Mouse (Mus musculus): ENCODE results near the gene Camk1. TPM values are rescaled to one million over a fixed set of nuclear protein-coding genes. Genes with fewer than 3 reads are reported as not detected.
A peak's percentile ranks its signal among the peaks of the same experiment; 100 is the strongest.

Camk1 gene
- total and polyA plus RNA-seq, 2 experiments from 2014 or later, result 118 to 119 TPM

DNA sequence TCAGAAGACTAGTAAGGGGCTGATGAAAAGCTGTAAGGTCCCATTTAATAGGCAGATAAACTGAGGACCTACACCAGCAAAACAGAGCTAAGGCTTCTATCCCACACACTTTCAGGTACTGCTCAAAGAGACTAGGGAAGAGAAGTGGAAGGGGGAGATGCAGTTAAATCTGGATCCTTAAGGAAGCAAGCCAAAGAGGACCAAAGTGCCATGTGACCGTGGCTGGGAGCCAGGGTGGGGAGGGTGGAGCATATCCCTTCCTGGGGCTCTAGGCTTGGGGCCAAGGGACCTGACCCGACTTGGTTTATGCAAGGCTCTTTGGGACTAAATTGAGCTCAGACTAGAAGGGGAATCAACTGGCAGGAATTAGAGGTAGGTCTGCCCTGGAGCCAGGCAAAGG is 537 bp upstream of the Camk1 start:
- no peaks in the 10 kb centered on the region for H3K27me3 ChIP-seq (ENCODE audit: insufficient read depth, low read length)
- H3K27ac ChIP-seq (ENCODE audit: low read depth, low read length), result no peak overlapping the region
- WGBS, result 45% methylated on average over 2 of the region's 2 CpGs
- peaks cover 16% of the 10 kb centered on the region for H3K36me3 ChIP-seq (ENCODE audit: insufficient read depth)
- DNase-seq (peak; percentile 29), ATAC-seq (no peak)
- H3K4me2 ChIP-seq (ENCODE audit: low read depth), result peak overlapping the region; percentile 82; the same call in 1 of the 2 replicates
- peak overlapping the region; percentile 55; the same call in 1 of the 2 replicates for H3K4me3 ChIP-seq (ENCODE audit: low read depth, low read length)
- TF ChIP-seq CTCF (IDR thresholded peaks at IDR 0.05; ENCODE audit: low read depth), result no peak
- peaks cover 22% of the 10 kb centered on the region; the same call in 1 of the 2 replicates for H3K4me1 ChIP-seq (ENCODE audit: insufficient read depth)
- peak overlapping the region; percentile 83; the same call in 1 of the 2 replicates for H3K9ac ChIP-seq
- no peaks in the 10 kb centered on the region for H3K9me3 ChIP-seq (ENCODE audit: low read length)

DNA sequence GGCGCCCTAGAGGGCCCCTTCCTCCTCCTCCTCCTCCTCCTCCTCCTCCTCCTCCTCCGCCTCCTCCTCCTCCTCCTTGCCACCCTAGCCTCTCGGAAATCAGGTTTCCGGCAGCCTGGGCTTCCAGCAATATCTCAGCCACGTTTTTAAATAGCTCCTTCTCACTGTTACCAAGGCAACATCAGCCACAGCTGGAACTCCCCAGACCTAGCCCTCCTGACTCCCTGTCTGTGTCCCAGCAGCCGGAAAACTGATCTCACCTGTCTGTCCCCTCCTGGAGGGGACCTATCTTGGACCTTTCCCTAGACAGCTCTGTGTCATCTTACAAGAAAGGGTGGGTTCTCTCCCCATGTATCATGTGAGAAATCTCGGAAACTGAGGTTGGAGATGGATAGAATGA is 1.5 kb downstream of the Camk1 start:
- Histone ChIP-seq H3K27me3 (ENCODE audit: insufficient read depth, low read length) (no peaks in the 10 kb centered on the region), H3K36me3 (ENCODE audit: insufficient read depth) (peaks cover 24% of the 10 kb centered on the region), H3K9ac (peak overlapping the region; percentile 25; the same call in 1 of the 2 replicates), H3K4me2 (ENCODE audit: low read depth) (peak overlapping the region; percentile 82), H3K4me1 (ENCODE audit: insufficient read depth) (peaks cover 22% of the 10 kb centered on the region; the same call in 1 of the 2 replicates), H3K4me3 (ENCODE audit: low read depth, low read length) (peak overlapping the region; percentile 55; the same call in 1 of the 2 replicates), H3K9me3 (ENCODE audit: low read length) (no peaks in the 10 kb centered on the region), H3K27ac (ENCODE audit: low read depth, low read length) (peak overlapping the region; percentile 66)
- 37% methylated on average over 4 of the region's 7 CpGs for WGBS
- ATAC-seq (peak; percentile 49), DNase-seq (peak; percentile 33)
- no peak for TF ChIP-seq CTCF (IDR thresholded peaks at IDR 0.05; ENCODE audit: low read depth)

DNA sequence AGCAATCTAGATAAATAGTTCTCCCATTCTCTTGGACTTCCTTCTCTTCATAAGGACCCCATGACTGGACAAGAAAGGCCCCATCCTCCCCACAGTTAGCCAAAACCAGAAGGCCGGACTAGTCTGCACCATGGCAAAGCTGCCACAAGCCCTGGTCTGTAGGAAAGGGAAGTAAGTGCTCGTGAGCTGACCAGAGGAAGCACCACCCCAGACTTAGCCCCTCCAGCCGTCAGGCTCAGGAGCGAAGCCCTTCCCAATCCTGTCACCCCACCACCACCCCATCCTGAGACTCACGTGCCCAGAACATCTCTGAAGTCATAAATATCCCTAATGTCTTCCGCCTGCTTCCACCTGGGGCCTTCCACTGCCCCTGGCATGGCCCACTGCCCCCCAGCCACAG is 2.2 kb downstream of the Camk1 start:
- H3K4me3 ChIP-seq (ENCODE audit: low read depth, low read length), result no peak overlapping the region
- no peak for ATAC-seq
- H3K36me3 ChIP-seq (ENCODE audit: insufficient read depth), result peaks cover 29% of the 10 kb centered on the region
- TF ChIP-seq CTCF (IDR thresholded peaks at IDR 0.05; ENCODE audit: low read depth), result no peak
- no peaks in the 10 kb centered on the region for H3K27me3 ChIP-seq (ENCODE audit: insufficient read depth, low read length)
- 81% methylated on average over 6 of the region's 6 CpGs for WGBS
- H3K4me1 ChIP-seq (ENCODE audit: insufficient read depth), result peaks cover 22% of the 10 kb centered on the region; the same call in 1 of the 2 replicates
- H3K9me3 ChIP-seq (ENCODE audit: low read length), result no peaks in the 10 kb centered on the region
- H3K4me2 ChIP-seq (ENCODE audit: low read depth), result peak overlapping the region; percentile 82
- H3K27ac ChIP-seq (ENCODE audit: low read depth, low read length), result peak overlapping the region; percentile 66
- H3K9ac ChIP-seq, result 0 out of 2 replicates have a peak overlapping the region, but pooled peaks have one; percentile 15
- no peak for DNase-seq

DNA sequence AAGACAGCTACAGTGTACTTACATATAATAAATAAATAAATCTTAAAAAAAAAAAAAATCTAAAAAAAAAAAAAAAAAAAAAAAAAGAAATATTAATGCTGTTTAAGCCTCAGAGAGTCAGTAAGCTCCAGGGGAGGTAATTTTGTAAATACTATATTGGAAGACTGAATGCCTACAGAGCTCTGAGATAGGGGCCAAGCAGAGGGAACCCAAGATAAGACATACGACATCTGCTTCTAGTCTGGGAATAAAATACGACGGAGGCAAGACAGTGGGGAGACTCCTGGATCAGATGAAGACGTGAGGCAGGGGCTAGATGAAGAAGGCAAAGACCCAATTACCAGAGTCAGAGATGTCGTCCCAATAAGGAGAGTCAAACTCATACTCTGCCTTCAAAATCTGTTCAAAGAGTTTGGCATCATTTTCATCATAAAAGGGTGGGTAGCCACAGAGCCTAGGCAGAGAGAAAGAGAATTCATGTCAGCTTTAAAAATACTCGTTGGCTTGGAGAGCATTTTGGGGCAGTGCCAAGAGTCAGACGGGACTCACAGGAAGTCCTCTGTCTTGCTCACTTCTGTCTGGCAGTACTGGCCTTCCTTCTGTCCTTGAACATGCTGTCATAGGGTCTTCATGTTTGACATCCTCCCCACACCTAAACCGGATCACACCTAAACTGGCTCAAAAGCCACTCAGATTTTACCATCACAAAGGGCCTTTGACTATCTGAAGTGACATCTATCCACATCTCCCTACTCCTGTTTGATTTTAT is 6.7 kb downstream of the Camk1 start:
- WGBS, result 63% methylated on average over 8 of the region's 8 CpGs
- H3K27ac ChIP-seq (ENCODE audit: low read depth, low read length), result no peak overlapping the region
- no peaks in the 10 kb centered on the region for H3K9me3 ChIP-seq (ENCODE audit: low read length)
- DNase-seq, result peak; percentile 6
- H3K4me1 ChIP-seq (ENCODE audit: insufficient read depth), result 0 out of 2 replicates have a peak, but pooled peaks cover 9% of the 10 kb centered on the region
- H3K4me2 ChIP-seq (ENCODE audit: low read depth), result no peak overlapping the region
- H3K4me3 ChIP-seq (ENCODE audit: low read depth, low read length), result no peak overlapping the region
- H3K9ac ChIP-seq, result no peak overlapping the region
- TF ChIP-seq CTCF (IDR thresholded peaks at IDR 0.05; ENCODE audit: low read depth), result no peak
- peaks cover 62% of the 10 kb centered on the region for H3K36me3 ChIP-seq (ENCODE audit: insufficient read depth)
- H3K27me3 ChIP-seq (ENCODE audit: insufficient read depth, low read length), result no peaks in the 10 kb centered on the region
- ATAC-seq, result no peak

DNA sequence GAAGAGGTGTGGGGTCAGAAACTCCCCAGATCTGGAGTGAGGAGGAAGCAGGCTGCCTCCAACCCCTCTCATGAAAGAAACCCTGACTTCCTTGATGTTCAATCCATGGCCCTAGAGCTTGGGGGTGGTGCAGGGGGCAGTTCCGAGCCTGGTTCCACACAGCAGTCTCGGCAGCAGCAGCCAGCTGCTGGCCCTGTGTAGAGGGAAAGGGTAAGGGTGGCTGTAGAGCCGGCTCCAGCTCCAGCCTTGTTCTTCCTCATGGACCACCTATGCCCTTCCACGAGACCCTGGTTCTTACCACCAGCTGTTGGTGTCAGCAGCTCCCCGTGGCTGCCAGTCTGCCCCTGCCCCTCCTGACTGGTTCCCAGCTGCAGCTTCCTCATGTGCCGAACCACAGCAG is 9.6 kb downstream of the Camk1 start:
- Histone ChIP-seq H3K9me3 (ENCODE audit: low read length) (no peaks in the 10 kb centered on the region), H3K27ac (ENCODE audit: low read depth, low read length) (no peak overlapping the region), H3K9ac (no peak overlapping the region), H3K36me3 (ENCODE audit: insufficient read depth) (peaks cover 57% of the 10 kb centered on the region), H3K4me2 (ENCODE audit: low read depth) (no peak overlapping the region), H3K27me3 (ENCODE audit: insufficient read depth, low read length) (no peaks in the 10 kb centered on the region), H3K4me3 (ENCODE audit: low read depth, low read length) (no peak overlapping the region), H3K4me1 (ENCODE audit: insufficient read depth) (0 out of 2 replicates have a peak, but pooled peaks cover 4% of the 10 kb centered on the region)
- no peak for DNase-seq
- TF ChIP-seq CTCF (IDR thresholded peaks at IDR 0.05; ENCODE audit: low read depth), result no peak
- ATAC-seq, result no peak
- 83% methylated on average over 6 of the region's 6 CpGs for whole genome bisulfite sequencing

DNA sequence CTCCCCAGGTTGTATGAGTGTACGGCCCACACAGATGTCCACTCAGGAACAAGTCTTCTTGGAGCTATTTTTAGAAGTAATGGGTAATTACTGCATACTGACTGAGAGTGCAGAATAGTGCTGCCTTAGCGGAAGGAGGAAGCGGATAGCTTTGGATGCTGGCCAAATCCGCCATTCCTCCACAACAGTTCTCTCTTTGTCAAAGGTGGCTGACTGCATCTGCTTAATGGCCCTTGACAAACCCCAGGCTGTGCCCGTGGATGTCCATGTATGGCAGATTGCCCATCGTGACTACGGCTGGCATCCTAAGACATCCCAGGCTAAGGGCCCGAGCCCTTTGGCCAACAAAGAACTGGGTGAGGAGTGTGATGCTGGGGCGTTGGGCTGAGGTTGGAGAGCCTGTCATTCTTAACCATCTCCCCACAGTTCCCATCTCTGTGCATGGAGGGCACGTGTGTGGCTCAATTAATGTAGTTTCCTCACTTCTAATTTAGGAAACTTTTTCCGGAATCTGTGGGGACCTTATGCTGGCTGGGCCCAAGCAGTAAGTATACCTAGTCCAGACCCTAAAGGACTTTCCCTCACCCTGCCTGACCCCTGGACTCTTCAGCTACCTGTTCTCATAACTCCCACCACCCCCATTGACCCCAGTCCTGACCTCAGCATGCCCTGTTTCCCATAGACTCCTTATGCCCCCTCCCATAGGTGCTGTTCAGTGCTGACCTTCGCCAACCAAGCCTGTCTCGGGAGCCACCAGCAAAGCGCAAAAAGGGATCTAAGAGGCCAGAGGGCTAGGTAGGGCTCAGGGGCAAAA is 10.4 kb downstream of the Camk1 start:
- TF ChIP-seq CTCF (IDR thresholded peaks at IDR 0.05; ENCODE audit: low read depth), result no peak
- 0 out of 2 replicates have a peak overlapping the region, but pooled peaks have one; percentile 5 for H3K27ac ChIP-seq (ENCODE audit: low read depth, low read length)
- DNase-seq (peak; percentile 65), ATAC-seq (peak; percentile 69)
- 0 out of 2 replicates have a peak, but pooled peaks cover 4% of the 10 kb centered on the region for H3K4me1 ChIP-seq (ENCODE audit: insufficient read depth)
- H3K4me3 ChIP-seq (ENCODE audit: low read depth, low read length), result no peak overlapping the region
- H3K27me3 ChIP-seq (ENCODE audit: insufficient read depth, low read length), result no peaks in the 10 kb centered on the region
- 35% methylated on average over 14 of the region's 14 CpGs for WGBS
- no peaks in the 10 kb centered on the region for H3K9me3 ChIP-seq (ENCODE audit: low read length)
- no peak overlapping the region for H3K9ac ChIP-seq
- peaks cover 54% of the 10 kb centered on the region for H3K36me3 ChIP-seq (ENCODE audit: insufficient read depth)
- H3K4me2 ChIP-seq (ENCODE audit: low read depth), result no peak overlapping the region

Measured in forebrain, postnatal 0 days (tissue).